Mouse (Mus musculus) midbrain, embryonic 10.5 days (tissue): ENCODE data around the gene Gpr61. TPM values are rescaled to one million over a fixed set of nuclear protein-coding genes. Genes with fewer than 3 reads are reported as not detected.

Source experiments
- DNase-seq: peaks from one replicate; pipeline ENCODE4 v3.0.0-alpha.2; 2017; ENCODE audit warnings: low spot score
- H3K27ac ChIP-seq: fragments of 300-500 bp; sonication (generic); replicated peaks from 2 replicates; pipeline ENCODE4 v1.5.1; 2016; ENCODE audit warnings: mild to moderate bottlenecking
- H3K27me3 ChIP-seq: fragments of 300-500 bp; sonication (generic); 2 replicates; pipeline ENCODE4 v1.6.1; 2016; ENCODE audit warnings: low read depth, mild to moderate bottlenecking; ENCODE audit not compliant: poor library complexity, severe bottlenecking
- H3K36me3 ChIP-seq: fragments of 300-500 bp; sonication (generic); 2 replicates; pipeline ENCODE4 v1.6.1; 2016; ENCODE audit warnings: mild to moderate bottlenecking, moderate library complexity
- H3K4me1 ChIP-seq: fragments of 300-500 bp; sonication (generic); 2 replicates; pipeline ENCODE4 v1.6.1; 2016
- H3K4me3 ChIP-seq: fragments of 300-500 bp; sonication (generic); 2 replicates; pipeline ENCODE4 v1.5.1; 2016; ENCODE audit warnings: mild to moderate bottlenecking, moderate library complexity
- H3K9me3 ChIP-seq: fragments of 300-500 bp; sonication (generic); replicated peaks from 2 replicates; pipeline ENCODE4 v1.6.1; 2016; ENCODE audit warnings: mild to moderate bottlenecking
- WGBS: fragments of 180-500 bp; shearing (Covaris S2); methylation state at CpG from one replicate; pipeline ENCODE4 v1.1.7; 2016; 5-methylcytosine and 5-hydroxymethylcytosine counted together
- polyA plus RNA-seq: library from polyadenylated mRNA; unstranded; fragments of >200 nt; fragmentation: Nextera tagmentation; extraction: Ambion mirVana; gene quantifications from 2 replicates; pipeline ENCODE4 v1.2.1, GENCODE M21; 2016

Gpr61 gene
- polyA plus RNA-seq, 1 experiment from 2014 or later = 0.33 TPM

- no peak overlapping the region for H3K4me3 ChIP-seq
- DNase-seq = no peak
- no peak overlapping the region for H3K27ac ChIP-seq
- H3K4me1 ChIP-seq = no peaks in the 10 kb centered on the region
- no peaks in the 10 kb centered on the region for H3K27me3 ChIP-seq
- 90% methylated on average over 4 of the region's 4 CpGs for WGBS
- no peaks in the 10 kb centered on the region for H3K9me3 ChIP-seq
- H3K36me3 ChIP-seq = peaks cover 99% of the 10 kb centered on the region
These were observed 42.0 kb downstream of the Gpr61 start for GRCm38 (mm10) chr3:108112666-108113065.

- Histone ChIP-seq H3K4me3 (no peak overlapping the region), H3K4me1 (no peaks in the 10 kb centered on the region), H3K27me3 (no peaks in the 10 kb centered on the region), H3K36me3 (peaks cover 98% of the 10 kb centered on the region), H3K9me3 (no peaks in the 10 kb centered on the region), H3K27ac (no peak overlapping the region)
- DNase-seq = no peak
- 94% methylated on average over 7 of the region's 7 CpGs for WGBS
These were observed 42.4 kb downstream of the Gpr61 start for GRCm38 (mm10) chr3:108112246-108112645.

- H3K4me1 ChIP-seq = no peaks in the 10 kb centered on the region
- WGBS = 91% methylated on average over 5 of the region's 5 CpGs
- H3K27ac ChIP-seq = no peak overlapping the region
- no peak overlapping the region for H3K4me3 ChIP-seq
- no peaks in the 10 kb centered on the region for H3K9me3 ChIP-seq
- peaks cover 93% of the 10 kb centered on the region for H3K36me3 ChIP-seq
- no peaks in the 10 kb centered on the region for H3K27me3 ChIP-seq
- DNase-seq = no peak
These were observed 43.4 kb downstream of the Gpr61 start for GRCm38 (mm10) chr3:108111320-108111719.

- 89% methylated on average over 3 of the region's 3 CpGs for WGBS
- H3K4me3 ChIP-seq = no peak overlapping the region
- DNase-seq = no peak
- no peaks in the 10 kb centered on the region for H3K9me3 ChIP-seq
- H3K27me3 ChIP-seq = no peaks in the 10 kb centered on the region
- H3K36me3 ChIP-seq = peaks cover 45% of the 10 kb centered on the region
- H3K27ac ChIP-seq = no peak overlapping the region
- no peaks in the 10 kb centered on the region for H3K4me1 ChIP-seq
These were observed 49.4 kb downstream of the Gpr61 start for GRCm38 (mm10) chr3:108105281-108105680.

- Histone ChIP-seq H3K4me1 (no peaks in the 10 kb centered on the region), H3K27me3 (no peaks in the 10 kb centered on the region), H3K4me3 (no peak overlapping the region), H3K9me3 (no peaks in the 10 kb centered on the region), H3K36me3 (peaks cover 15% of the 10 kb centered on the region), H3K27ac (no peak overlapping the region)
- 95% methylated on average over 6 of the region's 6 CpGs for WGBS
- no peak for DNase-seq
These were observed 52.6 kb downstream of the Gpr61 start for GRCm38 (mm10) chr3:108102075-108102474.

GRCm38 (mm10) chr3:108101594-108101993 is 53.1 kb downstream of the Gpr61 start:
- Histone ChIP-seq H3K36me3 (peaks cover 11% of the 10 kb centered on the region), H3K4me1 (no peaks in the 10 kb centered on the region), H3K9me3 (no peaks in the 10 kb centered on the region), H3K27ac (no peak overlapping the region), H3K27me3 (no peaks in the 10 kb centered on the region), H3K4me3 (no peak overlapping the region)
- no peak for DNase-seq
- 71% methylated on average over 3 of the region's 3 CpGs for WGBS

Other genes with a start within 250 kb of the Gpr61 start
- 20.6 and 39.5 TPM in 2 replicates for gene Gstm7, start 223.1 kb downstream of the Gpr61 start, polyA plus RNA-seq
- 13.1 and 13.4 TPM in 2 replicates for gene Gstm6, start 211.1 kb downstream of the Gpr61 start, polyA plus RNA-seq
- not detected in 2 replicates for gene Gstm3, start 185.6 kb downstream of the Gpr61 start, polyA plus RNA-seq
- gene Gstm2, start 168.4 kb downstream of the Gpr61 start, polyA plus RNA-seq = 11.6 and 12.6 TPM in 2 replicates
- 34.1 and 35.0 TPM in 2 replicates for gene Gstm1, start 136.9 kb downstream of the Gpr61 start, polyA plus RNA-seq
- gene Gstm4, start 110.0 kb downstream of the Gpr61 start, polyA plus RNA-seq = 12.4 and 14.1 TPM in 2 replicates
- gene Ampd2, start 68.2 kb downstream of the Gpr61 start, polyA plus RNA-seq = 60.0 and 63.8 TPM in 2 replicates
- 0.72 and 1.5 TPM in 2 replicates for gene Gnat2, start 62.1 kb downstream of the Gpr61 start, polyA plus RNA-seq
- 204 and 211 TPM in 2 replicates for gene Gnai3, start 8.7 kb downstream of the Gpr61 start, polyA plus RNA-seq
- 4.1 and 4.5 TPM in 2 replicates for gene Amigo1, start 31.5 kb upstream of the Gpr61 start, polyA plus RNA-seq
- gene Cyb561d1, start 46.3 kb upstream of the Gpr61 start, polyA plus RNA-seq = 4.9 and 5.0 TPM in 2 replicates
- gene Atxn7l2, start 56.1 kb upstream of the Gpr61 start, polyA plus RNA-seq = 18.1 and 23.5 TPM in 2 replicates
- 0.42 and 0.88 TPM in 2 replicates for gene Sypl2, start 71.8 kb upstream of the Gpr61 start, polyA plus RNA-seq
- 299 and 349 TPM in 2 replicates for gene Psma5, start 102.0 kb upstream of the Gpr61 start, polyA plus RNA-seq
- 10.8 and 15.6 TPM in 2 replicates for gene Sort1, start 129.2 kb upstream of the Gpr61 start, polyA plus RNA-seq
- 0.09 TPM in 1 of 2 replicates, not detected in the other for gene Mybphl, start 210.0 kb upstream of the Gpr61 start, polyA plus RNA-seq
- 93.3 and 105 TPM in 2 replicates for gene Psrc1, start 229.0 kb upstream of the Gpr61 start, polyA plus RNA-seq